In genomic region chr1:62591296-62592031, GRCm38 (mm10) we compare ENCODE assay signal across 8 mouse cellular contexts.
DNase-seq lines count a peak whose midpoint lies in the region; ATAC-seq and TF ChIP-seq lines count a peak whose summit lies in the region.

No protein-coding gene starts in this region.

- no peaks in the 10 kb centered on the region for H3K9me3 ChIP-seq in lung, embryonic 15.5 days
- no peaks in the 10 kb centered on the region for H3K9me3 ChIP-seq in kidney, embryonic 15.5 days (replicated peaks)

- TF ChIP-seq POLR2A in lung, adult 2 months (IDR thresholded peaks at IDR 0.05; ENCODE audit: borderline replicate concordance, extremely low read depth, low read depth, low read length) = no peak

- H3K4me2 ChIP-seq in lung, embryonic 15.5 days = no peak overlapping the region
- H3K4me2 ChIP-seq in kidney, embryonic 15.5 days = no peak overlapping the region

- H3K4me3 ChIP-seq in lung, embryonic 15.5 days = no peak overlapping the region
- H3K4me3 ChIP-seq in lung, adult 2 months (replicated peaks; ENCODE audit: extremely low read depth, low read depth, low read length) = no peak overlapping the region
- H3K4me3 ChIP-seq in kidney, embryonic 15.5 days (replicated peaks) = no peak overlapping the region

- peak; percentile 23; the same call in 1 of the 2 replicates for ATAC-seq in lung, embryonic 15.5 days (ENCODE audit: borderline replicate concordance, extremely low read depth, low FRiP score, low TSS enrichment)
- ATAC-seq in kidney, embryonic 15.5 days (replicated peaks; ENCODE audit: low FRiP score) = 0 out of 2 replicates have a peak, but pooled peaks have one; percentile 43

- DNase-seq in lung, adult 2 months = no peak
- DNase-seq in heart, adult 8-10 months (ENCODE audit: low spot score) = peak; percentile 26
- DNase-seq in retina, postnatal 1 day = peak; percentile 34
- no peak for DNase-seq in urinary bladder, postnatal 25 days (ENCODE audit: low spot score)
- DNase-seq in right cerebral cortex, postnatal 14 days = no peak
- DNase-seq in ovary, postnatal 14 days (ENCODE audit: low spot score) = no peak

- no peak overlapping the region for H3K27ac ChIP-seq in lung, embryonic 15.5 days
- H3K27ac ChIP-seq in kidney, embryonic 15.5 days = no peak overlapping the region

- peaks cover 5% of the 10 kb centered on the region; the same call in 1 of the 2 replicates for H3K4me1 ChIP-seq in lung, embryonic 15.5 days
- H3K4me1 ChIP-seq in lung, adult 2 months (ENCODE audit: control insufficient read depth, insufficient read depth, low read length) = no peaks in the 10 kb centered on the region
- H3K4me1 ChIP-seq in kidney, embryonic 15.5 days = peaks cover 8% of the 10 kb centered on the region

- TF ChIP-seq CTCF in lung, adult 2 months (IDR thresholded peaks at IDR 0.05; ENCODE audit: insufficient read depth, low read length) = no peak

- H3K27me3 ChIP-seq in lung, embryonic 15.5 days = no peaks in the 10 kb centered on the region
- H3K27me3 ChIP-seq in kidney, embryonic 15.5 days = no peaks in the 10 kb centered on the region

- H3K9ac ChIP-seq in lung, embryonic 15.5 days = no peak overlapping the region
- no peak overlapping the region for H3K9ac ChIP-seq in kidney, embryonic 15.5 days

- 44% methylated on average over 6 of the region's 6 CpGs for WGBS in lung, embryonic 15.5 days
- 61% methylated on average over 6 of the region's 6 CpGs for WGBS in lung, adult 2 months
- WGBS in kidney, embryonic 15.5 days = 65% methylated on average over 6 of the region's 6 CpGs

- no peaks in the 10 kb centered on the region for H3K36me3 ChIP-seq in lung, embryonic 15.5 days
- no peaks in the 10 kb centered on the region for H3K36me3 ChIP-seq in kidney, embryonic 15.5 days

Comparison
In these comparisons a context has a peak if more than half of its experiments do, and no peak if none do; other contexts are left out.
1. DNase-seq: peak in heart, adult 8-10 months (single experiment) and retina, postnatal 1 day (single experiment); none in lung, adult 2 months (single experiment), urinary bladder, postnatal 25 days (single experiment), right cerebral cortex, postnatal 14 days (single experiment) and ovary, postnatal 14 days (single experiment).